Mouse (Mus musculus): ENCODE data around the gene Gm7168. TPM values are rescaled to one million over a fixed set of nuclear protein-coding genes. Genes with fewer than 3 reads are reported as not detected.
"Not testable (repeated sequence)": the region's sequence is repeated elsewhere in the genome, so short reads cannot be mapped to it uniquely, and the experiment has no call there.

Gene Gm7168
- polyA plus RNA-seq, 1 experiment from 2014 or later, result not detected

DNA sequence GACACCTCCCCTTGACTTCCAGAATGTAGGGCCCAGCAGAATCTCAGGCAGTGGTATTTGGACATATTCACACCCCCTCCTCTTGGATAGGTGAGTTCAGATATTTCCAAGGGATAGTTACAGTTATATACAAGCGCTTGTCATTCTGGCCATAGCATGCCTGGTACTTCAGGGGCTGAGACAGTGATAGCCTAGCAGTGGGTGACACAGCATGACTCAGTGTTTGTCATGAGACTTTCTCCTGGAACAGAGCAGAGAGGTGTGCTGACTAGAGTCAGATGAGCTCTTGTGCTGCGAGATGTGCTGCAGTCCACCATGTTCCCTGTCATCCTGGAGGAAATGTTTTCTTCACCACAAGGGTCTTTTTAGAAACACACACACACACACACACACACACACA, 23.6 kb upstream of the Gm7168 start:
- ATAC-seq (ENCODE audit: low FRiP score) (no peak), DNase-seq (ENCODE audit: low spot score, missing footprints) (no peak)
- WGBS, result 96% methylated on average over 2 of the region's 2 CpGs
- H3K36me3 ChIP-seq (ENCODE audit: control insufficient read depth, insufficient read depth, low read length), result no peaks in the 10 kb centered on the region
- H3K4me3 ChIP-seq (ENCODE audit: low read depth, low read length), result no peak overlapping the region
- H3K9ac ChIP-seq (ENCODE audit: low read length), result no peak overlapping the region
- no peak overlapping the region for H3K27ac ChIP-seq (ENCODE audit: low read depth, low read length)
- H3K9me3 ChIP-seq (ENCODE audit: control insufficient read depth, low read length), result no peaks in the 10 kb centered on the region
- H3K4me2 ChIP-seq, result no peak overlapping the region
- no peaks in the 10 kb centered on the region for H3K4me1 ChIP-seq (ENCODE audit: control insufficient read depth, insufficient read depth, low read length)
- H3K27me3 ChIP-seq (ENCODE audit: control insufficient read depth, insufficient read depth, low read length), result no peaks in the 10 kb centered on the region

GRCm38 (mm10) chr17:13925931-13926330, 22.2 kb upstream of the Gm7168 start:
- no peaks in the 10 kb centered on the region for H3K4me1 ChIP-seq (ENCODE audit: control insufficient read depth, insufficient read depth, low read length)
- no peak overlapping the region for H3K27ac ChIP-seq (ENCODE audit: low read depth, low read length)
- H3K9ac ChIP-seq (ENCODE audit: low read length), result no peak overlapping the region
- H3K9me3 ChIP-seq (ENCODE audit: control insufficient read depth, low read length), result no peaks in the 10 kb centered on the region
- H3K4me2 ChIP-seq, result no peak overlapping the region
- no peak overlapping the region for H3K4me3 ChIP-seq (ENCODE audit: low read depth, low read length)
- 73% methylated on average over 3 of the region's 3 CpGs for WGBS
- no peaks in the 10 kb centered on the region for H3K27me3 ChIP-seq (ENCODE audit: control insufficient read depth, insufficient read depth, low read length)
- no peaks in the 10 kb centered on the region for H3K36me3 ChIP-seq (ENCODE audit: control insufficient read depth, insufficient read depth, low read length)
- ATAC-seq (ENCODE audit: low FRiP score) (no peak), DNase-seq (ENCODE audit: low spot score, missing footprints) (no peak)

DNA sequence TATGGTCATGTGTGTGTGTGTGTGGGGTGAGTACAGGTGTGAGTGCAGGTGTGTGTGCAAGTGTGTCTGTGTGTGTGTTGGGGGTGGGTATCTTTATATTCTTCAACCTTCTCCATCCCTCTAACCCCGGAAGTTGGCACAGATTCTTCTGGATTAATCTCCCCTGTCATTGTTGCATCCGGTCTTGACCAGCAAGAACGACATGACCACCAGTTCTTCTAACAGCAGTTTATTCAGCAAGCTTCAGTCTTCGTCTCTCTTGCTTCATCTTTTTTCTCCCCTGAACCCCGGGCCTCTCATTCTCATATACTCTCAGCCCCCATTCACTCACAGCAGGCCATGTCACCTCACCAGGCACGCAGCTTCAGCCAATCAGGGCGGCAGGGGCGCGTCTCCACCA, 17.8 kb upstream of the Gm7168 start:
- Histone ChIP-seq H3K27ac (ENCODE audit: low read depth, low read length) (no peak overlapping the region), H3K9me3 (ENCODE audit: control insufficient read depth, low read length) (no peaks in the 10 kb centered on the region), H3K36me3 (ENCODE audit: control insufficient read depth, insufficient read depth, low read length) (no peaks in the 10 kb centered on the region), H3K4me2 (no peak overlapping the region), H3K9ac (ENCODE audit: low read length) (no peak overlapping the region), H3K4me1 (ENCODE audit: control insufficient read depth, insufficient read depth, low read length) (no peaks in the 10 kb centered on the region), H3K27me3 (ENCODE audit: control insufficient read depth, insufficient read depth, low read length) (no peaks in the 10 kb centered on the region), H3K4me3 (ENCODE audit: low read depth, low read length) (no peak overlapping the region)
- 90% methylated on average over 9 of the region's 9 CpGs for WGBS
- no peak for DNase-seq (ENCODE audit: low spot score, missing footprints)
- no peak for ATAC-seq (ENCODE audit: low FRiP score)

DNA sequence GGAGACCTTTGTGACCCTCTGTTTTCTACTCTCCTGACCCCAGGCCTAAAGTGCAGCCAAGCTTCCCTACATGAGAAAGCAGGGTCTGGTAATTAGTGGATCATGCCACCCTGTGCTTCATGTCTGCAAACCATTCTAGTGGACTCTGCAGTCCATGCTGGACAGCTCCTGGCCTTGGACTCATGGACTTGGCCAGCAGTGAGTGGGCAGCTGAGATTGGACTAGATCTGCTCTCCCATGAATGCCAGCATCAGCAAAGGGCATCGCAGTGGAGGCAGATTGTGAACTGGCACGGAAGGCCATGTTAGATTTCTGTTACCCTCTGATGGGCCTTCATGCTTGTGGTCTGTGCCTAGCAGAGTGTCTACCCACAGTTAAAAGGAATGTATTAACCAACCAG, 12.8 kb upstream of the Gm7168 start:
- H3K4me3 ChIP-seq (ENCODE audit: low read depth, low read length); DNase-seq (ENCODE audit: low spot score, missing footprints); H3K9ac ChIP-seq (ENCODE audit: low read length); H3K9me3 ChIP-seq (ENCODE audit: control insufficient read depth, low read length); H3K4me1 ChIP-seq (ENCODE audit: control insufficient read depth, insufficient read depth, low read length); H3K27me3 ChIP-seq (ENCODE audit: control insufficient read depth, insufficient read depth, low read length); ATAC-seq (ENCODE audit: low FRiP score); H3K36me3 ChIP-seq (ENCODE audit: control insufficient read depth, insufficient read depth, low read length); H3K4me2 ChIP-seq; H3K27ac ChIP-seq (ENCODE audit: low read depth, low read length): not testable (repeated sequence)
- 100% methylated on average over 2 of the region's 2 CpGs for WGBS

DNA sequence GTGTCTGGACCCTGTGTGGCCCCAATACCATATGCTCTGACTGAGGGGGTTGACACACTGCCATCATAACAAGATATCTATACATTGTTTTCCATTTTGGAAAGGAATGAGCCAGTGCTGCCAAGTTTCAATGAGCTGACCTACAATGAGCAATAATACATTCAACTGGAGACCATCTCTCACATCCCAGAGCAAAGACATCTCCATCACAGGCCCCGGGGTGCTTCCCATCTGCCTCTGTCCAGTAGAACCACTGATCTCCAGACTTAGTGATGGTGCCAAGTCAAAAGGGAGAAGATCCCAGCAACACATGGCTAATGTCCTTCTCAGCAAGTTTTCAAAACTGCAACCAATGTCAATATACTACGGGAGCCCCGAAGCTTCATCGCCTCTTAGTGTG, 10.4 kb upstream of the Gm7168 start:
- ATAC-seq (ENCODE audit: low FRiP score) (no peak), DNase-seq (ENCODE audit: low spot score, missing footprints) (no peak)
- H3K4me3 ChIP-seq (ENCODE audit: low read depth, low read length), result no peak overlapping the region
- H3K4me2 ChIP-seq, result no peak overlapping the region
- no peaks in the 10 kb centered on the region for H3K9me3 ChIP-seq (ENCODE audit: control insufficient read depth, low read length)
- H3K4me1 ChIP-seq (ENCODE audit: control insufficient read depth, insufficient read depth, low read length), result no peaks in the 10 kb centered on the region
- no peaks in the 10 kb centered on the region for H3K36me3 ChIP-seq (ENCODE audit: control insufficient read depth, insufficient read depth, low read length)
- WGBS, result 88% methylated on average over 4 of the region's 4 CpGs
- no peak overlapping the region for H3K9ac ChIP-seq (ENCODE audit: low read length)
- H3K27ac ChIP-seq (ENCODE audit: low read depth, low read length), result no peak overlapping the region
- no peaks in the 10 kb centered on the region for H3K27me3 ChIP-seq (ENCODE audit: control insufficient read depth, insufficient read depth, low read length)

- H3K9me3 ChIP-seq (ENCODE audit: control insufficient read depth, low read length), result no peaks in the 10 kb centered on the region
Observed at GRCm38 (mm10) chr17:13938652-13939051, 9.5 kb upstream of the Gm7168 start.

GRCm38 (mm10) chr17:13939231-13939630, 8.9 kb upstream of the Gm7168 start:
- not testable (repeated sequence) for ATAC-seq (ENCODE audit: low FRiP score); H3K9ac ChIP-seq (ENCODE audit: low read length); H3K36me3 ChIP-seq (ENCODE audit: control insufficient read depth, insufficient read depth, low read length); H3K4me2 ChIP-seq; H3K27ac ChIP-seq (ENCODE audit: low read depth, low read length); H3K27me3 ChIP-seq (ENCODE audit: control insufficient read depth, insufficient read depth, low read length); H3K4me1 ChIP-seq (ENCODE audit: control insufficient read depth, insufficient read depth, low read length); H3K9me3 ChIP-seq (ENCODE audit: control insufficient read depth, low read length); DNase-seq (ENCODE audit: low spot score, missing footprints); H3K4me3 ChIP-seq (ENCODE audit: low read depth, low read length)
- WGBS, result 90% methylated on average over 2 of the region's 2 CpGs

More at GRCm38 (mm10) chr17:13938652-13939051, 9.5 kb upstream of the Gm7168 start:
- H3K36me3 ChIP-seq (ENCODE audit: control insufficient read depth, insufficient read depth, low read length), result no peaks in the 10 kb centered on the region
- no peaks in the 10 kb centered on the region for H3K4me1 ChIP-seq (ENCODE audit: control insufficient read depth, insufficient read depth, low read length)
- ATAC-seq (ENCODE audit: low FRiP score), result no peak
- H3K9ac ChIP-seq (ENCODE audit: low read length), result no peak overlapping the region
- H3K27ac ChIP-seq (ENCODE audit: low read depth, low read length), result no peak overlapping the region
- no peak overlapping the region for H3K4me2 ChIP-seq
- H3K27me3 ChIP-seq (ENCODE audit: control insufficient read depth, insufficient read depth, low read length), result no peaks in the 10 kb centered on the region
- no peak for DNase-seq (ENCODE audit: low spot score, missing footprints)
- 97% methylated on average over 3 of the region's 3 CpGs for WGBS
- no peak overlapping the region for H3K4me3 ChIP-seq (ENCODE audit: low read depth, low read length)

DNA sequence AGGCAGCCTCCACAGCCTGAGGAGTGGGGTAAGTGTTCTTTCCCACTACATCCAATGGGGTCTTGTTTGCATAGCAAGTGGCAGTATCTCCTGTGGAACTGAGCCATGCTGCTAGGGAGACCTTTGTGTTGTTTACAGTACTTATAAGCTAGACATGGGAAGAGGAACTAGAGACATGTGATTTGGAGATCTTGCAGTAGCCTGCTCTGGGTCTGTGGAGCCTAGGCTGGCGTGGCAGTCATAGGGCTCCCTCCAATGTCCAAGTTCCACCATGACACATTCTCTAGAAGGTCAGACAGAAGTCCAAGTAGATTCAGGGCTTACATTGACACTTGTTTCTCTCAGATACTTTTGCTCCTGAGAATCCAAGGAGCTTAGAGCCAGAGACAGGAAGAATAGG, 7.7 kb upstream of the Gm7168 start:
- Histone ChIP-seq H3K4me1 (ENCODE audit: control insufficient read depth, insufficient read depth, low read length) (no peaks in the 10 kb centered on the region), H3K36me3 (ENCODE audit: control insufficient read depth, insufficient read depth, low read length) (no peaks in the 10 kb centered on the region), H3K9me3 (ENCODE audit: control insufficient read depth, low read length) (no peaks in the 10 kb centered on the region), H3K4me2 (no peak overlapping the region), H3K27ac (ENCODE audit: low read depth, low read length) (no peak overlapping the region), H3K4me3 (ENCODE audit: low read depth, low read length) (no peak overlapping the region), H3K27me3 (ENCODE audit: control insufficient read depth, insufficient read depth, low read length) (no peaks in the 10 kb centered on the region), H3K9ac (ENCODE audit: low read length) (no peak overlapping the region)
- no peak for ATAC-seq (ENCODE audit: low FRiP score)
- DNase-seq (ENCODE audit: low spot score, missing footprints), result no peak
- 88% methylated on average over 1 of the region's 1 CpGs for WGBS

GRCm38 (mm10) chr17:13951570-13951969, 3.4 kb downstream of the Gm7168 start:
- not testable (repeated sequence) for H3K4me1 ChIP-seq (ENCODE audit: control insufficient read depth, insufficient read depth, low read length); H3K4me2 ChIP-seq; H3K27ac ChIP-seq (ENCODE audit: low read depth, low read length); H3K9ac ChIP-seq (ENCODE audit: low read length); H3K36me3 ChIP-seq (ENCODE audit: control insufficient read depth, insufficient read depth, low read length); H3K9me3 ChIP-seq (ENCODE audit: control insufficient read depth, low read length); DNase-seq (ENCODE audit: low spot score, missing footprints); H3K4me3 ChIP-seq (ENCODE audit: low read depth, low read length); ATAC-seq (ENCODE audit: low FRiP score); H3K27me3 ChIP-seq (ENCODE audit: control insufficient read depth, insufficient read depth, low read length)
- WGBS, result 74% methylated on average over 1 of the region's 1 CpGs

GRCm38 (mm10) chr17:13958129-13958528, 10.0 kb downstream of the Gm7168 start:
- not testable (repeated sequence) for ATAC-seq (ENCODE audit: low FRiP score); H3K4me2 ChIP-seq; H3K9ac ChIP-seq (ENCODE audit: low read length); H3K4me1 ChIP-seq (ENCODE audit: control insufficient read depth, insufficient read depth, low read length); H3K9me3 ChIP-seq (ENCODE audit: control insufficient read depth, low read length); H3K4me3 ChIP-seq (ENCODE audit: low read depth, low read length); H3K27ac ChIP-seq (ENCODE audit: low read depth, low read length); H3K27me3 ChIP-seq (ENCODE audit: control insufficient read depth, insufficient read depth, low read length); DNase-seq (ENCODE audit: low spot score, missing footprints); H3K36me3 ChIP-seq (ENCODE audit: control insufficient read depth, insufficient read depth, low read length)
- 61% methylated on average over 1 of the region's 2 CpGs for WGBS
